Mouse (Mus musculus) forebrain, embryonic 16.5 days (tissue): ENCODE data around the gene Lipo3. TPM values are rescaled to one million over a fixed set of nuclear protein-coding genes. Genes with fewer than 3 reads are reported as not detected.

Source experiments
- microRNA-seq: library from miRNA; unstranded; fragments of <30 nt; microRNA quantifications from one replicate; pipeline ENCODE4, GENCODE M21; 2017
- polyA plus RNA-seq: library from polyadenylated mRNA; unstranded; fragments of >200 nt; fragmentation: Nextera tagmentation; extraction: Ambion mirVana; gene quantifications from 2 replicates; pipeline ENCODE4 v1.2.1, GENCODE M21; 2015

Gene Lipo3
- polyA plus RNA-seq, 1 experiment from 2014 or later: 9.9 TPM

Small RNAs within 50 kb of the gene (microRNA-seq; reads per million reads assigned to microRNA genes)
- gene Gm27440: not detected

Other genes starting within 250 kb of the Lipo3 start
- gene Lipo4, start 244.2 kb downstream of the Lipo3 start, polyA plus RNA-seq: not detected in 2 replicates
- gene Gm8978, start 136.7 kb downstream of the Lipo3 start, polyA plus RNA-seq: not detected in 2 replicates
- gene Lipo2, start 10.6 kb downstream of the Lipo3 start, polyA plus RNA-seq: 0.21 and 0.62 TPM in 2 replicates
- not detected in 2 replicates for gene Lipo1, start 25.5 kb upstream of the Lipo3 start, polyA plus RNA-seq
- not detected in 2 replicates for gene Lipf, start 199.2 kb upstream of the Lipo3 start, polyA plus RNA-seq
- not detected in 2 replicates for gene Lipk, start 246.3 kb upstream of the Lipo3 start, polyA plus RNA-seq